Mouse (Mus musculus) ovary, postnatal 10 days (tissue): ENCODE data around the gene C1qtnf9.

Experiments used
- DNase-seq: peaks from one replicate; pipeline ENCODE4 v3.0.0; 2022; ENCODE audit warnings: low spot score

C1qtnf9 gene

DNA sequence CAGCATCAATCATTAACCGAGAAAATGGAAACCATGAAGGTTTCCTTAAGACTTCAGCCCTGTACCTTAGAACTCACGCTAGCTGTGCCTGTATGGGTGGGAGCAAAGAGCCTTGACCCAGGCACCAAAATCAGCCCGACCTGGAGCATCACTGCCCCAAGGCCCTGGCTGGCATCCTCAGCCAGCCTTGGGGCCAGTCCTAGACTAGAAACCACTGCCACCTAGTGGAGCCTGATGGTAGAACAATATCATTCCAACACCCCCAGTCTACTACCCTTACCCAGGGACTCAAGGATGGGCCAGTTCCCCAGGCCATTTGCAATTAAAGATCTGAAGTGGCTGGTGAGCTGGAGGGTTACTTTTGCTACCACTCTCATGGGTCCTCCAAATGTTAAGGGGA is 22.2 kb downstream of the C1qtnf9 start:
- no peak for DNase-seq

DNA sequence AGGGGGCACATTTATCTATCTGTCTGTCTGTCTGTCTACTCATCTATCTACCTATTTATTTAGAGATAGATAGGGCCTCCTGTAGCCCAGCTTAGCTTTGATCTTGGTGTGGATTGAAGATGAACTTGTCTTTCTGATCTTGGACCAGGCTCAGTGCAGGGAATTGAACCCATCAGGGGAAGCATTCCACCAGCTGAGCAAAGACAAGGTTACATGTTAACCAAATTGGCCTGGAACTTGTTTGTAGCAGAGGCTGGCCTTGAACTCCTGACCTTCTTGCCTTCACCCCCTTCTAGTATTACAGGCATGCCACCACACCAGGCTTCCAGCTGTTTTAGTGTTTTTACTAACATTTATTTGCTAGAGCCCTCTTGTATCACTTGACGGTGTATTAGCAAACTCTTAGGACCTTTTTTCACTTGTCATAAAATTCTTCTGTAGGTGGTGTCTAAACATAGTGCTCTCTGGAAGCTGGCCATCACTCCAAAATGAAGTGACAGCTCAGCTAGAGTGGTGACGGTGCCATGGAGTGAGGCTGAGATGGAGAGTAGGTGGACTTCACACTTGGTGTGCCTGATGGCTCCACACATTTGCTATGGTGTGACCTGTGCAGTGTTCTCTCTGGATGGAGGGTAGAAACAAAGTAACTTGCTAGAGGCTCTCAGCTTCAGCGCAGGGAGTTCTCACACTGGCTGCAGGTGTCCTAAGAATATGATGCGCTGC is 28.8 kb downstream of the C1qtnf9 start:
- DNase-seq = no peak

- DNase-seq = no peak
Measured at GRCm38 (mm10) chr14:60797596-60797995, 29.7 kb downstream of the C1qtnf9 start.

- DNase-seq = no peak
Measured at GRCm38 (mm10) chr14:60798721-60799120, 30.8 kb downstream of the C1qtnf9 start.

DNA sequence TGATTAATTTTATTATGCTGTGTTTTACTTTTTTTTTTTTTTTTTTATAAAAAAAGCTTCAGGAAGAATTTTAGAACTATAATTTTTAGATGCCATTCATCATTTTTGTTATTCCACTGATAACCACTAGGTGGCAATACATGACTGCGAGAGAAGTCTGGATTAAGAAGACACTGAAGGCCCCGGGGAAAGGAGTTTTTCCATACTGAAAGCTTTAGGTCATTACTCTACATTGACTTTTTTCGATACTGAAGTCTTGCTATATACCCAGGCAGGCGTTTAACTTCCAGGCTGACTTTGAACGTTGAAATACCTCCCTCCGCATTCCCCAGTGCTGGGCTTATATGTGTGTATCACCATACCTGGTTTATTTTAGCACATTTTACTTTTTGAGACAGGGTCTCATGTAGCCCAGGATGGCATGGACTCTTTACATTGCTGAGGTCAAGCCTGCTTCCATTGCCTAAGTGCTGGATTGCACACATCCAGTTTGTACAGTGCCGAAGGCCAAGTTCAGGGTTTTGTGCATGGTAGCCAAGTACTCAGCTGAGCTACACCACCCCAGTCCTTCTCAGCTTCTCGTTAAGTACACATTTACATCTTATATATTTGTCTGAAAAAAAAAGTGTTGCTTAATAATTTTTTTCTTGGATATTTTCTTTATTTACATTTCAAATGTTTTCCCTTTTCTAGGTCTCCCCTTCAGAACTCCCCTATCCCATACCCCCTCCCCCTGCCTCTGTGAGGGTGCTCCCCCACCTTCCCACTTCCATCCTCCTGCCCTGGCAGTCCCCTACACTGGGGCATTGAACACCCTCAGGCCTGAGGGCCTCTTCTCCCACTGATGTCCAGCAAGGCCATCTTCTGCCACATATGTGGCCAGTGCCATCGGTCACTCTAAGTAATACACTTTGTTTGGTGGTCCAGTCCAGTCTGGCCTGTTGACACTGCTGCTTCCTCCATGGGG is 32.1 kb downstream of the C1qtnf9 start:
- no peak for DNase-seq

DNA sequence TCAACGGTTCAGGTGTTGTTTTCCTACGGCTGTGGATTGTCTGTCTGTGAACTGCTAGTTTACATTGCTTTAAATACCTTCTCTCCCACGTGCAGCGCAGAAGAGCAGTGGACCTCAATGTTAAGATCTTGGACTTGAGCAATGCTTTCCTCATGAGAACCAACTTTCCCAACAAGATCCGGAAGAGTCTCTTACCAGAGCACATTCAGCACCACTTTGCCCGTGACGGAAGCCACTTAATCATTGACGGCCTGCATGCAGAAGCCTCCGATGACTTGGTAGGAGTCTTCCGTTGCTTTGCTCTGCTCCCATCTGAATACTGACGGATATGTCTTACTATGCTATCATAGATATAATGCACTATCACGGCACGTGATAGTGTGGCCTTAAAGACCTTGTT is 34.1 kb downstream of the C1qtnf9 start:
- DNase-seq = no peak

DNA sequence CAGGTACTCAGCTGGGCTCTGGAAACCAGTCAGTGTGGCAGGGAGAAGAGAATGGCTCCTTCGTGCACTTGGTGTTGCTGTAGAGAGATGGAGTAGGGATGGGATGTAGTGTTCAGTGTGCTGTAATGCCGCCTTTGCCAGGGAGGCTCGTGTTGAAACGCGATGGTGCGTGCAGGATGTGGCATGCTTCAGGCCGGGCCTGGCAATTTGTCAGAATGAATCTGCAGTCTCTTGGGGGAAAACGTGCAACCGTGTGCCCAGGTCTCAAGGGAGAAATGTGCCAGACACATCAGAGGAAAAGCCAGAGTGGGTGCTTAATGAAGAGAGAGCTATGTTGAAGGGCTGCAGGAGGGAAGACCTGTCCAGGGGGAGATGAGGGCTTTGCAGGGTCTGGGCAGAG is 37.0 kb downstream of the C1qtnf9 start:
- no peak for DNase-seq

GRCm38 (mm10) chr14:60805871-60806270 is 37.9 kb downstream of the C1qtnf9 start:
- no peak for DNase-seq

DNA sequence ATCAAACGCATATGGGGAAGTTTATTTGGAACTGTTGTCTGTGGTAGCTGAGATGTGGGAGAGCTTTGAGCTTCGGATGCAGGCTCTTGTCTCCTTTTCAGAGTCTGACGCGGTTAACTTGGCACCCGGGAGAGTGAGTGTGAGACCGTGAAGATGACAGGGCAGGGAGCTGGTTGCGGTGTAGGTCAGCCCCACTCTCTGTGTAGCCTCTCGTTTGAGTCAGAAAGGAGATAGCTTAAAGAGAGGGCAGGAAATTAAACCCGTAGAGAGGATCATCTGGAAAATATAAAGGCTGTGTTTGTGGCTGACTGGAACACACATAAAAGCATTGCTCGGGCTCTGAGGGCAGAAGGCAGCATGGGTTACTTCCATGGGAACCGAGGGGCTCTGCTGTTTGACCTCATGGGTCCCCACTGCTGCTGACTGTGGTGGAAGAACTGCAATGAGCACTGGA is 39.0 kb downstream of the C1qtnf9 start:
- no peak for DNase-seq

DNA sequence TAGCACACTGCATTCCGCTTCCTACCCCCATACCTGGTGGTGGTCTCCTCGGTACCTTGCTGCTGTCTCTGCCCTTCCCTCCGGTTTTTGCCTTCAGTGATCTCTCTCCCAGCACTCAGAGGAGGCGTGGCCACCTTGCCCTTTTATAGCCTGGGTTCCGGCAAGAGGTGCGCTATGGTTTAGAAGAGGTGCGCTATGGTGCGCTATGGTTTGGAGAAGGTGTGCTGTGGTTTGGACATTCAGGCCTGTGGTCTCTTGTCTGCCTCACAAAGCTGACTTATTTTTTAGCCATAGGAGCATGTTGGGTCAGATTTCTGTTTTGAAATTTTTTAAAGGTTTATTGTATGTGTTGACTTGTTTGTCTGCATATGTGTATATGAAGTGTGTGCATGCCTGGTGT is 41.9 kb downstream of the C1qtnf9 start:
- DNase-seq = no peak

DNA sequence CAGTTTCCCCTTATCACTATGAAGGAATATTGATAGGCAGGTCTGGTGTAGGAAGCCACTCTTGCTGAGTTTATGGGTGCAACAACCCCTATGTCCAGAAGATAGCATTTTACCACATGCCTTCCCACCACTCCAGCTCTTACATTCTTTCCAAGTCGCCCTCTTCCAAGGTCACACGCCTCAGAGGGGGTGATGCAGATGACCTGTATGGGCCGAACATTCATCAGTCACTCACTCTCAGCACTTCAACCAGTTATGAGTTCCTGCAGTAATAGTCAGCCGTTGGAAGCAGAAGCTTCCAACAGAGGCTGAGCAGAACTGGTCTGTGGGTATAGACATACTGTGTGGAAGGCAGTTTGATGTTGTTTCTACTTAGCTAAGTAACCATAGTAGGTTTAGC is 43.6 kb downstream of the C1qtnf9 start:
- no peak for DNase-seq

DNA sequence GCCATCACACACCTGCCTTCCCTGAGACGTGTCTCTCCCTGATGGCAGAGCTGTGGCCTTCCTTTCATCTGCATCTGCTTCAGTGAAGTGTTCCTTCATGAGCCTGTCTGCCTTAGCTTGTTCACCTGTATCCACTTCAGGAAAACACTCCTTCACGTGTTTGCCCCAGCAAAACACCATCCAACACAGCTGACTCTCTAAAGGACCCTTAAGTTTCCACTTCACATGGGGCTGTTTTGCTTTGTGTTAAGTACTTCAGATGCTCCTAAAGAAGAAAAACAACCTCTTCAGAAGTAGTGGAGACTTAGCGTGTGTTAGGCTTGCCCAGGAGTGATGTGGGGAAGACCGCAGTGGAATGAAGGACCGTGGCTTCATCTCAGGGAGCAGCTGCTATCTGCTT is 47.2 kb downstream of the C1qtnf9 start:
- no peak for DNase-seq

DNA sequence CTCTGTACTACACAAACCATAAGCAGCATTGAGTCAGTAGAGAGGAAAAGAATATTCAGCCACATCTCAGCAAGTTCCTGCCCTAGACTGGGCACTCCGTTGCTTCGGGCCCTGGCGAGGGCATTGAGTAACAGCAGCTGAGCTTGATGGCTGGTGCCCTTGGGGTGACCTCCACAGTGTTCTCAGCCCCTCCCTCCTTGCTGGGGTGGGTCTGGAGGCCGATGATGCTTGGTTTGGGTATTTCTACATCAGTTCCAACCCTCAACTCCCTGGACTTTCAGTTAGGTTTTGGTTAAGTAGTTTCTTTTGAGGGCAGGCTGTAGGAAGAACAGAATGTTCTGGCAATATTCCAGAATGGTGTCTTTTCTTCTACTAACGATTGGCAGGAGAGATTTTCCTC is 50.1 kb downstream of the C1qtnf9 start:
- no peak for DNase-seq

GRCm38 (mm10) chr14:60830096-60830495 is 62.2 kb downstream of the C1qtnf9 start:
- DNase-seq = no peak
